ENCODE assay signal across 14 mouse cellular contexts in the genomic region with DNA sequence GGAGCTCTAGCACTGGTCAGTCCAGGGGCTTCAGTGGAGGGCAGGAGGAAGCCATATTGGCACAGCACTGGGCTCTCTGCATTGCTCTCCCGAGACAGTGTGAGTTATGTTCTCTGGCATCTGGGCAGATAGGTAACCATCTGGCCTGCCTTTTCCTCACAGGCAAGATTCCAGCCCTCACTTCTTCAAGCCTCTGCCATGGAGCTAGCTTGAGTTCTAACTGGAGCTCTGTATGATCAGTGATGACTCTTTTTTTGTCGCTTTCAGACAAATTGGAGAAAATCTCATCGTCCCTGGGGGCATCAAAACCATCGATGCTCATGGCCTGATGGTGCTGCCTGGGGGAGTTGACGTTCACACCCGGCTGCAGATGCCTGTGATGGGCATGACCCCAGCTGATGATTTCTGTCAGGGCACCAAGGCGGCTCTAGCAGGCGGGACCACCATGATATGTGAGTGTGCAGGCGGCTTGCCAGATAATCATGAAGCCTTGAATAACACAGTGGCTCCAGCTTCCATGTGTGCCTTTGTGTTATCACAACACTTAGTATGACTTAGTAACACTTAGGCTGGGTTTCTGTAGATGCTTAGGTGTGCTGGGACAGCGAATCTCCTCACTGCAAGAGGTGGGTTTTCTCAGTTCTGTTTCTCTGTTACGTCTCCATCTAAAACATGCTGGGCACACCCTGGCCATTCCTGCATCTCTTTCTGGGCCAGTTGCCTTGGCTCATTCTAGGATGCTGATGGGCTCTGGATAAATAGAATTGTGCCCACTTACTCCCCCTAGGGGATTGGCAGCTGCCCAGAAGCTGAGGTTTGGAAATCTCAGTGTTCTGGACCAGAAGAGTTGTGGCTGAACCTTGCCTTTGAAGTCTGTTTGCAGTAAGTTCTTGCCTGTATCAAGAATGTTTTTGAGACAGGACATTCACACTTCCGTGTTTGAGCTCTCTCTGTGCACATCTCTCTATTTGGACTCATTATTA. TPM values are rescaled to one million over a fixed set of nuclear protein-coding genes. Genes with fewer than 3 reads are reported as not detected.
DNase-seq lines count a peak whose midpoint lies in the region; TF ChIP-seq lines count a peak whose summit lies in the region.
"Had no signal": no experiment of that assay in that cellular context is flagged by ENCODE, and none has a peak within 500 bp of the region (broad histone marks: within the 10 kb centered on the region; RNA-seq: fewer than 3 reads in every experiment).

No protein-coding gene starts in this region.

- H3K4me3 ChIP-seq in left cerebral cortex, adult 2 months = no peak overlapping the region
- H3K4me3 ChIP-seq: forebrain, embryonic 10.5 days; heart, adult 2 months; lung, embryonic 15.5 days had no signal

- intact Hi-C loops in left cerebral cortex, adult 2 months (cut with DNase I) = no loop called here
- intact Hi-C loops in left cerebral cortex, postnatal 36 days (cut with DNase I) = no loop called here

- DNase-seq in cerebellum, adult 9-10 months = peak; percentile 67
- no peak for DNase-seq in cerebellum, adult 11-12 months
- DNase-seq in left cerebral cortex, adult 2 months (ENCODE audit: extremely low spot score in 1 of 2, low spot score in 2 of 2) = no peak
- no peak for DNase-seq in left cerebral cortex, postnatal 36 days (ENCODE audit: low spot score in 2 of 2)
- DNase-seq in Muller cell, postnatal 12 days (ENCODE audit: inconsistent ontology term) = peak; percentile 74
- DNase-seq in fibroblast of lung, adult 2 months (ENCODE audit: low read depth) = peak; percentile 51
- no peak for DNase-seq in thymus, postnatal 25 days
- DNase-seq in spleen, postnatal 36 days (ENCODE audit: low spot score in 2 of 2) = no peak
- DNase-seq: adrenal gland, postnatal 25 days; heart, adult 2 months; spleen, adult 18-20 months had no signal

- H3K27ac ChIP-seq in left cerebral cortex, adult 2 months = no peak overlapping the region
- H3K27ac ChIP-seq: forebrain, embryonic 10.5 days; heart, adult 2 months; lung, embryonic 15.5 days had no signal

- TF ChIP-seq CTCF in left cerebral cortex, adult 2 months (IDR thresholded peaks at IDR 0.05) = peak; percentile 11; the same call in 1 of the 2 replicates

RNA-seq across cellular contexts. Expression of gene Dpysl4, which starts 4.4 kb away (rescaled TPM):
- total RNA-seq in left cerebral cortex, adult 2 months (2021) = 10 to 100 TPM; 48.2 to 56.9 TPM
- 10 to 100 TPM; 55.3 to 56.0 TPM for total RNA-seq in left cerebral cortex, postnatal 36 days (2021)
- total RNA-seq: megakaryocyte, adult 5-6 weeks had no signal

Comparison
In these comparisons a context has a peak if more than half of its experiments do, and no peak if none do; other contexts are left out.
1. DNase-seq: peak in cerebellum, adult 9-10 months (single experiment), Muller cell, postnatal 12 days (single experiment) and fibroblast of lung, adult 2 months (single experiment); none in cerebellum, adult 11-12 months (single experiment), left cerebral cortex, adult 2 months (0 of 2), left cerebral cortex, postnatal 36 days (0 of 2), thymus, postnatal 25 days (single experiment) and spleen, postnatal 36 days (0 of 2).